Mouse (Mus musculus): ENCODE measurements around the gene Ces3b. TPM values are rescaled to one million over a fixed set of nuclear protein-coding genes. Genes with fewer than 3 reads are reported as not detected.
A peak's percentile ranks its signal among the peaks of the same experiment; 100 is the strongest.
"Not testable (repeated sequence)": the region's sequence is repeated elsewhere in the genome, so short reads cannot be mapped to it uniquely, and the experiment has no call there.

The Ces3b gene
- polyA plus RNA-seq (2014; fragmentation: Nextera tagmentation; extraction: Ambion mirVana): not detected in 2 replicates

GRCm38 (mm10) chr8:105083449-105084050, at the start of gene Ces3b:
Gene Ces3b (plus strand): TSS chr8:105083753.
- Histone ChIP-seq H3K4me3 (ENCODE audit: low read depth, low read length) (no peak within 1 kb of the TSS), H3K4me1 (replicated peaks; ENCODE audit: control insufficient read depth, insufficient read depth, low read length) (no peaks in the 10 kb centered on the region), H3K27ac (ENCODE audit: low read depth, low read length) (no peak within 1 kb of the TSS), H3K4me2 (replicated peaks; ENCODE audit: low read depth, low read length) (no peak within 1 kb of the TSS), H3K9ac (ENCODE audit: low read depth, low read length) (no peak within 1 kb of the TSS), H3K36me3 (ENCODE audit: control insufficient read depth, insufficient read depth, low read length) (no peaks in the 10 kb centered on the region), H3K27me3 (ENCODE audit: control insufficient read depth, insufficient read depth, low read length) (no peaks in the 10 kb centered on the region), H3K9me3 (ENCODE audit: control insufficient read depth, low read length) (no peaks in the 10 kb centered on the region)
- ATAC-seq (ENCODE audit: low FRiP score) (no peak), DNase-seq (ENCODE audit: low spot score) (no peak)
- WGBS: 74% methylated on average over 7 of the region's 7 CpGs

GRCm38 (mm10) chr8:105043510-105043909, 40.0 kb upstream of the Ces3b start:
- Histone ChIP-seq H3K27me3 (ENCODE audit: control insufficient read depth, insufficient read depth, low read length) (no peaks in the 10 kb centered on the region), H3K4me3 (ENCODE audit: low read depth, low read length) (no peak overlapping the region), H3K4me1 (replicated peaks; ENCODE audit: control insufficient read depth, insufficient read depth, low read length) (no peaks in the 10 kb centered on the region), H3K9ac (ENCODE audit: low read depth, low read length) (no peak overlapping the region), H3K27ac (ENCODE audit: low read depth, low read length) (no peak overlapping the region), H3K9me3 (ENCODE audit: control insufficient read depth, low read length) (no peaks in the 10 kb centered on the region), H3K4me2 (replicated peaks; ENCODE audit: low read depth, low read length) (no peak overlapping the region), H3K36me3 (ENCODE audit: control insufficient read depth, insufficient read depth, low read length) (no peaks in the 10 kb centered on the region)
- 63% methylated on average over 1 of the region's 1 CpGs for WGBS
- no peak for DNase-seq (ENCODE audit: low spot score)
- no peak for ATAC-seq (ENCODE audit: low FRiP score)

- Histone ChIP-seq H3K4me3 (ENCODE audit: low read depth, low read length) (no peak overlapping the region), H3K4me1 (replicated peaks; ENCODE audit: control insufficient read depth, insufficient read depth, low read length) (no peaks in the 10 kb centered on the region), H3K36me3 (ENCODE audit: control insufficient read depth, insufficient read depth, low read length) (no peaks in the 10 kb centered on the region), H3K9ac (ENCODE audit: low read depth, low read length) (no peak overlapping the region), H3K4me2 (replicated peaks; ENCODE audit: low read depth, low read length) (no peak overlapping the region), H3K9me3 (ENCODE audit: control insufficient read depth, low read length) (no peaks in the 10 kb centered on the region), H3K27ac (ENCODE audit: low read depth, low read length) (no peak overlapping the region), H3K27me3 (ENCODE audit: control insufficient read depth, insufficient read depth, low read length) (no peaks in the 10 kb centered on the region)
- ATAC-seq (ENCODE audit: low FRiP score): no peak
- no peak for DNase-seq (ENCODE audit: low spot score)
- WGBS: 91% methylated on average over 3 of the region's 3 CpGs
Measured at GRCm38 (mm10) chr8:105045824-105046401, 37.6 kb upstream of the Ces3b start.

- no peaks in the 10 kb centered on the region for H3K4me1 ChIP-seq (replicated peaks; ENCODE audit: control insufficient read depth, insufficient read depth, low read length)
- no peak within 1 kb of the TSS for H3K9ac ChIP-seq (ENCODE audit: low read depth, low read length)
- no peaks in the 10 kb centered on the region for H3K27me3 ChIP-seq (ENCODE audit: control insufficient read depth, insufficient read depth, low read length)
- DNase-seq (ENCODE audit: low spot score) (no peak), ATAC-seq (ENCODE audit: low FRiP score) (no peak)
- no peak within 1 kb of the TSS for H3K4me2 ChIP-seq (replicated peaks; ENCODE audit: low read depth, low read length)
- H3K4me3 ChIP-seq (ENCODE audit: low read depth, low read length): no peak within 1 kb of the TSS
- 82% methylated on average over 3 of the region's 3 CpGs for WGBS
- no peaks in the 10 kb centered on the region for H3K36me3 ChIP-seq (ENCODE audit: control insufficient read depth, insufficient read depth, low read length)
- H3K9me3 ChIP-seq (ENCODE audit: control insufficient read depth, low read length): no peaks in the 10 kb centered on the region
- no peak within 1 kb of the TSS for H3K27ac ChIP-seq (ENCODE audit: low read depth, low read length)
Measured at GRCm38 (mm10) chr8:105048371-105048854, 35.1 kb upstream of the Ces3b start, which contains the start of gene Ces3a. Gene Ces3a (plus strand): TSS chr8:105048601.

GRCm38 (mm10) chr8:105056211-105056610, 27.3 kb upstream of the Ces3b start:
- Histone ChIP-seq H3K27me3 (ENCODE audit: control insufficient read depth, insufficient read depth, low read length) (no peaks in the 10 kb centered on the region), H3K9me3 (ENCODE audit: control insufficient read depth, low read length) (no peaks in the 10 kb centered on the region), H3K27ac (ENCODE audit: low read depth, low read length) (no peak overlapping the region), H3K9ac (ENCODE audit: low read depth, low read length) (no peak overlapping the region), H3K4me3 (ENCODE audit: low read depth, low read length) (no peak overlapping the region), H3K36me3 (ENCODE audit: control insufficient read depth, insufficient read depth, low read length) (no peaks in the 10 kb centered on the region), H3K4me1 (replicated peaks; ENCODE audit: control insufficient read depth, insufficient read depth, low read length) (no peaks in the 10 kb centered on the region), H3K4me2 (replicated peaks; ENCODE audit: low read depth, low read length) (no peak overlapping the region)
- DNase-seq (ENCODE audit: low spot score) (no peak), ATAC-seq (ENCODE audit: low FRiP score) (no peak)
- 94% methylated on average over 4 of the region's 4 CpGs for WGBS

GRCm38 (mm10) chr8:105060056-105060455, 23.5 kb upstream of the Ces3b start:
- H3K36me3 ChIP-seq (ENCODE audit: control insufficient read depth, insufficient read depth, low read length): no peaks in the 10 kb centered on the region
- H3K4me3 ChIP-seq (ENCODE audit: low read depth, low read length): no peak overlapping the region
- DNase-seq (ENCODE audit: low spot score): no peak
- no peaks in the 10 kb centered on the region for H3K4me1 ChIP-seq (replicated peaks; ENCODE audit: control insufficient read depth, insufficient read depth, low read length)
- H3K27me3 ChIP-seq (ENCODE audit: control insufficient read depth, insufficient read depth, low read length): no peaks in the 10 kb centered on the region
- H3K27ac ChIP-seq (ENCODE audit: low read depth, low read length): no peak overlapping the region
- no peak for ATAC-seq (ENCODE audit: low FRiP score)
- H3K9me3 ChIP-seq (ENCODE audit: control insufficient read depth, low read length): no peaks in the 10 kb centered on the region
- no peak overlapping the region for H3K4me2 ChIP-seq (replicated peaks; ENCODE audit: low read depth, low read length)
- no peak overlapping the region for H3K9ac ChIP-seq (ENCODE audit: low read depth, low read length)

GRCm38 (mm10) chr8:105066761-105067160, 16.8 kb upstream of the Ces3b start:
- 19% methylated on average over 1 of the region's 1 CpGs for WGBS
- H3K4me1 ChIP-seq (replicated peaks; ENCODE audit: control insufficient read depth, insufficient read depth, low read length): no peaks in the 10 kb centered on the region
- H3K27ac ChIP-seq (ENCODE audit: low read depth, low read length): no peak overlapping the region
- no peak overlapping the region for H3K9ac ChIP-seq (ENCODE audit: low read depth, low read length)
- no peaks in the 10 kb centered on the region for H3K9me3 ChIP-seq (ENCODE audit: control insufficient read depth, low read length)
- ATAC-seq (ENCODE audit: low FRiP score): peak; percentile 57
- peak; percentile 69 for DNase-seq (ENCODE audit: low spot score)
- no peak overlapping the region for H3K4me2 ChIP-seq (replicated peaks; ENCODE audit: low read depth, low read length)
- H3K27me3 ChIP-seq (ENCODE audit: control insufficient read depth, insufficient read depth, low read length): no peaks in the 10 kb centered on the region
- no peaks in the 10 kb centered on the region for H3K36me3 ChIP-seq (ENCODE audit: control insufficient read depth, insufficient read depth, low read length)
- no peak overlapping the region for H3K4me3 ChIP-seq (ENCODE audit: low read depth, low read length)

GRCm38 (mm10) chr8:105067905-105068304, 15.6 kb upstream of the Ces3b start:
- H3K9me3 ChIP-seq (ENCODE audit: control insufficient read depth, low read length); H3K4me1 ChIP-seq (replicated peaks; ENCODE audit: control insufficient read depth, insufficient read depth, low read length); H3K27ac ChIP-seq (ENCODE audit: low read depth, low read length); H3K36me3 ChIP-seq (ENCODE audit: control insufficient read depth, insufficient read depth, low read length); H3K27me3 ChIP-seq (ENCODE audit: control insufficient read depth, insufficient read depth, low read length); H3K9ac ChIP-seq (ENCODE audit: low read depth, low read length); DNase-seq (ENCODE audit: low spot score); ATAC-seq (ENCODE audit: low FRiP score); H3K4me2 ChIP-seq (replicated peaks; ENCODE audit: low read depth, low read length); H3K4me3 ChIP-seq (ENCODE audit: low read depth, low read length): not testable (repeated sequence)
- WGBS: 76% methylated on average over 7 of the region's 7 CpGs

- Histone ChIP-seq H3K27ac (ENCODE audit: low read depth, low read length) (no peak overlapping the region), H3K4me1 (replicated peaks; ENCODE audit: control insufficient read depth, insufficient read depth, low read length) (no peaks in the 10 kb centered on the region), H3K4me2 (replicated peaks; ENCODE audit: low read depth, low read length) (no peak overlapping the region), H3K9me3 (ENCODE audit: control insufficient read depth, low read length) (no peaks in the 10 kb centered on the region), H3K9ac (ENCODE audit: low read depth, low read length) (no peak overlapping the region), H3K4me3 (ENCODE audit: low read depth, low read length) (no peak overlapping the region), H3K27me3 (ENCODE audit: control insufficient read depth, insufficient read depth, low read length) (no peaks in the 10 kb centered on the region), H3K36me3 (ENCODE audit: control insufficient read depth, insufficient read depth, low read length) (no peaks in the 10 kb centered on the region)
- DNase-seq (ENCODE audit: low spot score): no peak
- ATAC-seq (ENCODE audit: low FRiP score): no peak
Measured at GRCm38 (mm10) chr8:105068971-105069370, 14.6 kb upstream of the Ces3b start.

All from hindbrain, embryonic 11.5 days (tissue).